Mouse (Mus musculus) heart, embryonic 10.5 days (tissue): ENCODE measurements around the gene Plscr5. TPM values are rescaled to one million over a fixed set of nuclear protein-coding genes. Genes with fewer than 3 reads are reported as not detected.
"Not testable (repeated sequence)": the region's sequence is repeated elsewhere in the genome, so short reads cannot be mapped to it uniquely, and the experiment has no call there.

Source experiments
- DNase-seq: peaks from one replicate; pipeline ENCODE4 v3.0.0-alpha.2; 2017; ENCODE audit warnings: low spot score
- H3K27ac ChIP-seq: fragments of 300-500 bp; sonication (generic); 2 replicates; pipeline ENCODE4 v1.5.1; 2016; ENCODE audit warnings: mild to moderate bottlenecking
- H3K27me3 ChIP-seq: fragments of 300-500 bp; sonication (generic); 2 replicates; pipeline ENCODE4 v1.6.1; 2016; ENCODE audit warnings: mild to moderate bottlenecking; ENCODE audit not compliant: poor library complexity, insufficient read depth, severe bottlenecking
- H3K36me3 ChIP-seq: fragments of 300-500 bp; sonication (generic); 2 replicates; pipeline ENCODE4 v1.6.1; 2016; ENCODE audit warnings: mild to moderate bottlenecking, moderate library complexity
- H3K4me1 ChIP-seq: fragments of 300-500 bp; sonication (generic); 2 replicates; pipeline ENCODE4 v1.6.1; 2016; ENCODE audit warnings: mild to moderate bottlenecking
- H3K4me3 ChIP-seq: fragments of 300-500 bp; sonication (generic); 2 replicates; pipeline ENCODE4 v1.5.1; 2016; ENCODE audit warnings: mild to moderate bottlenecking, moderate library complexity
- H3K9me3 ChIP-seq: fragments of 300-500 bp; sonication (generic); 2 replicates; pipeline ENCODE4 v1.6.1; 2016; ENCODE audit warnings: mild to moderate bottlenecking, moderate library complexity
- WGBS: fragments of 180-500 bp; shearing (Covaris S2); methylation state at CpG from one replicate; pipeline ENCODE4 v1.1.7; 2016; 5-methylcytosine and 5-hydroxymethylcytosine counted together
- polyA plus RNA-seq: library from polyadenylated mRNA; unstranded; fragments of >200 nt; fragmentation: Nextera tagmentation; extraction: Ambion mirVana; gene quantifications from 2 replicates; pipeline ENCODE4 v1.2.1, GENCODE M21; 2016

Gene Plscr5
- polyA plus RNA-seq = not detected in 2 replicates

GRCm38 (mm10) chr9:92192636-92193035 is at the start of gene Plscr5:
Plscr5 (plus strand) TSS chr9:92192936.
- DNase-seq, H3K27ac ChIP-seq, H3K4me1 ChIP-seq, H3K4me3 ChIP-seq, H3K27me3 ChIP-seq, H3K36me3 ChIP-seq, H3K9me3 ChIP-seq: not testable (repeated sequence)
- WGBS = 69% methylated on average over 9 of the region's 9 CpGs

- Histone ChIP-seq H3K4me3 (no peak overlapping the region), H3K9me3 (no peaks in the 10 kb centered on the region), H3K4me1 (no peaks in the 10 kb centered on the region), H3K27me3 (no peaks in the 10 kb centered on the region), H3K27ac (no peak overlapping the region), H3K36me3 (no peaks in the 10 kb centered on the region)
- no peak for DNase-seq
- 23% methylated on average over 7 of the region's 7 CpGs for WGBS
Observed at GRCm38 (mm10) chr9:92147555-92148248, 45.0 kb upstream of the Plscr5 start.

GRCm38 (mm10) chr9:92162213-92162612 is 30.5 kb upstream of the Plscr5 start:
- Histone ChIP-seq H3K4me1 (no peaks in the 10 kb centered on the region), H3K4me3 (no peak overlapping the region), H3K9me3 (no peaks in the 10 kb centered on the region), H3K36me3 (no peaks in the 10 kb centered on the region), H3K27ac (no peak overlapping the region), H3K27me3 (no peaks in the 10 kb centered on the region)
- no peak for DNase-seq
- 66% methylated on average over 4 of the region's 4 CpGs for WGBS

GRCm38 (mm10) chr9:92173318-92173985 is 19.3 kb upstream of the Plscr5 start:
- DNase-seq = no peak
- Histone ChIP-seq H3K27ac (no peak overlapping the region), H3K36me3 (no peaks in the 10 kb centered on the region), H3K27me3 (no peaks in the 10 kb centered on the region), H3K4me1 (no peaks in the 10 kb centered on the region), H3K4me3 (no peak overlapping the region), H3K9me3 (no peaks in the 10 kb centered on the region)
- WGBS = 91% methylated on average over 3 of the region's 3 CpGs

GRCm38 (mm10) chr9:92174176-92175075 is 18.3 kb upstream of the Plscr5 start:
- Histone ChIP-seq H3K27me3 (no peaks in the 10 kb centered on the region), H3K36me3 (no peaks in the 10 kb centered on the region), H3K9me3 (no peaks in the 10 kb centered on the region), H3K27ac (no peak overlapping the region), H3K4me3 (no peak overlapping the region), H3K4me1 (no peaks in the 10 kb centered on the region)
- DNase-seq = no peak
- whole genome bisulfite sequencing = 64% methylated on average over 15 of the region's 15 CpGs

GRCm38 (mm10) chr9:92178861-92179469 is 13.8 kb upstream of the Plscr5 start:
- Histone ChIP-seq H3K27ac (no peak overlapping the region), H3K36me3 (no peaks in the 10 kb centered on the region), H3K4me1 (no peaks in the 10 kb centered on the region), H3K4me3 (no peak overlapping the region), H3K27me3 (no peaks in the 10 kb centered on the region), H3K9me3 (no peaks in the 10 kb centered on the region)
- no peak for DNase-seq
- WGBS = 86% methylated on average over 2 of the region's 2 CpGs

GRCm38 (mm10) chr9:92191295-92191694 is 1.4 kb upstream of the Plscr5 start:
- 80% methylated on average over 2 of the region's 2 CpGs for WGBS
- no peak for DNase-seq
- H3K27ac ChIP-seq = no peak overlapping the region

GRCm38 (mm10) chr9:92198408-92198807 is 5.7 kb downstream of the Plscr5 start:
- no peak for DNase-seq
- 56% methylated on average over 3 of the region's 3 CpGs for WGBS
- no peak overlapping the region for H3K4me3 ChIP-seq
- no peaks in the 10 kb centered on the region for H3K4me1 ChIP-seq
- no peaks in the 10 kb centered on the region for H3K27me3 ChIP-seq
- H3K9me3 ChIP-seq = no peaks in the 10 kb centered on the region
- no peaks in the 10 kb centered on the region for H3K36me3 ChIP-seq
- H3K27ac ChIP-seq = no peak overlapping the region

More at GRCm38 (mm10) chr9:92191295-92191694, 1.4 kb upstream of the Plscr5 start:
- Histone ChIP-seq H3K36me3 (no peaks in the 10 kb centered on the region), H3K9me3 (no peaks in the 10 kb centered on the region), H3K27me3 (no peaks in the 10 kb centered on the region), H3K4me3 (no peak overlapping the region), H3K4me1 (no peaks in the 10 kb centered on the region)

GRCm38 (mm10) chr9:92199564-92199963 is 6.8 kb downstream of the Plscr5 start:
- H3K4me3 ChIP-seq = no peak overlapping the region
- WGBS = 87% methylated on average over 5 of the region's 5 CpGs
- H3K36me3 ChIP-seq = no peaks in the 10 kb centered on the region
- H3K4me1 ChIP-seq = no peaks in the 10 kb centered on the region
- H3K27ac ChIP-seq = no peak overlapping the region
- no peaks in the 10 kb centered on the region for H3K27me3 ChIP-seq
- DNase-seq = no peak
- no peaks in the 10 kb centered on the region for H3K9me3 ChIP-seq

- WGBS = 55% methylated on average over 2 of the region's 2 CpGs
- no peak overlapping the region for H3K27ac ChIP-seq
- no peak for DNase-seq
Observed at GRCm38 (mm10) chr9:92204397-92204796, 11.7 kb downstream of the Plscr5 start.

GRCm38 (mm10) chr9:92207307-92207706 is 14.6 kb downstream of the Plscr5 start:
- no peak overlapping the region for H3K27ac ChIP-seq
- no peaks in the 10 kb centered on the region for H3K9me3 ChIP-seq
- no peaks in the 10 kb centered on the region for H3K36me3 ChIP-seq
- no peaks in the 10 kb centered on the region for H3K4me1 ChIP-seq
- H3K27me3 ChIP-seq = no peaks in the 10 kb centered on the region
- WGBS = 51% methylated on average over 4 of the region's 4 CpGs
- DNase-seq = no peak
- no peak overlapping the region for H3K4me3 ChIP-seq

More at GRCm38 (mm10) chr9:92204397-92204796, 11.7 kb downstream of the Plscr5 start:
- Histone ChIP-seq H3K4me3 (no peak overlapping the region), H3K36me3 (no peaks in the 10 kb centered on the region), H3K4me1 (no peaks in the 10 kb centered on the region), H3K9me3 (no peaks in the 10 kb centered on the region), H3K27me3 (no peaks in the 10 kb centered on the region)

GRCm38 (mm10) chr9:92207757-92208156 is 15.0 kb downstream of the Plscr5 start:
- WGBS = 75% methylated on average over 8 of the region's 8 CpGs
- no peaks in the 10 kb centered on the region for H3K4me1 ChIP-seq
- H3K27ac ChIP-seq = no peak overlapping the region
- H3K27me3 ChIP-seq = no peaks in the 10 kb centered on the region
- H3K9me3 ChIP-seq = no peaks in the 10 kb centered on the region
- no peak overlapping the region for H3K4me3 ChIP-seq
- no peak for DNase-seq
- no peaks in the 10 kb centered on the region for H3K36me3 ChIP-seq
